Mouse (Mus musculus) liver, embryonic 11.5 days (tissue): ENCODE data around the gene Pnn. TPM values are rescaled to one million over a fixed set of nuclear protein-coding genes. Genes with fewer than 3 reads are reported as not detected.
A peak's percentile ranks its signal among the peaks of the same experiment; 100 is the strongest.

Experiments
- ATAC-seq: fragments of 200-750 bp; cut with Nextera tagmentation; replicated peaks from 2 replicates; pipeline ENCODE4 v1.8.0; 2017; ENCODE audit warnings: moderate number of reproducible peaks, mild to moderate bottlenecking, moderate TSS enrichment, moderate library complexity; ENCODE audit not compliant: low FRiP score
- DNase-seq: peaks from one replicate; pipeline ENCODE4 v3.0.0-alpha.2; 2017; ENCODE audit warnings: low spot score
- H3K27ac ChIP-seq: fragments of 300-500 bp; sonication (generic); 2 replicates; pipeline ENCODE4 v1.5.1; 2014; ENCODE audit warnings: mild to moderate bottlenecking, low read depth, low read length, control low read depth
- H3K27me3 ChIP-seq: fragments of 300-500 bp; sonication (generic); replicated peaks from 2 replicates; pipeline ENCODE4 v1.6.1; 2014; ENCODE audit warnings: low read length, mixed read lengths; ENCODE audit not compliant: control insufficient read depth, insufficient read depth
- H3K36me3 ChIP-seq: fragments of 300-500 bp; sonication (generic); 2 replicates; pipeline ENCODE4 v1.6.1; 2014; ENCODE audit warnings: mild to moderate bottlenecking, low read length, moderate library complexity, mixed read lengths; ENCODE audit not compliant: control insufficient read depth, insufficient read depth
- H3K4me1 ChIP-seq: fragments of 300-500 bp; sonication (generic); replicated peaks from 2 replicates; pipeline ENCODE4 v1.6.1; 2014; ENCODE audit warnings: low read length, mixed read lengths; ENCODE audit not compliant: control insufficient read depth, insufficient read depth
- H3K4me2 ChIP-seq: fragments of 300-500 bp; sonication (generic); 2 replicates; pipeline ENCODE4 v1.6.1; 2014; ENCODE audit warnings: mild to moderate bottlenecking, control low read depth, moderate library complexity
- H3K4me3 ChIP-seq: fragments of 300-500 bp; sonication (generic); 2 replicates; pipeline ENCODE4 v1.5.1; 2014; ENCODE audit warnings: low read depth, low read length, control low read depth
- H3K9ac ChIP-seq: fragments of 300-500 bp; sonication (generic); 2 replicates; pipeline ENCODE4 v1.6.1; 2014; ENCODE audit warnings: low read depth, low read length, control low read depth
- H3K9me3 ChIP-seq: fragments of 300-500 bp; sonication (generic); 2 replicates; pipeline ENCODE4 v1.6.1; 2016; ENCODE audit warnings: low read length, inconsistent platforms, mixed read lengths; ENCODE audit not compliant: control insufficient read depth
- WGBS: fragments of 180-500 bp; shearing (Covaris S2); extraction: QIAGEN DNeasy Blood & Tissue Kit; methylation state at CpG from one replicate; pipeline ENCODE4 v1.1.7; 2014; 5-methylcytosine and 5-hydroxymethylcytosine counted together
- polyA plus RNA-seq: library from polyadenylated mRNA; unstranded; fragments of >200 nt; fragmentation: Nextera tagmentation; extraction: Ambion mirVana; gene quantifications from 2 replicates; pipeline ENCODE4 v1.2.1, GENCODE M21; 2014

Pnn gene
- polyA plus RNA-seq, 1 experiment from 2014 or later: 92.2 TPM

GRCm38 (mm10) chr12:59086171-59086570 is 19.5 kb downstream of the Pnn start:
- Histone ChIP-seq H3K27me3 (no peaks in the 10 kb centered on the region), H3K9me3 (no peaks in the 10 kb centered on the region), H3K4me3 (no peak overlapping the region), H3K9ac (no peak overlapping the region), H3K27ac (no peak overlapping the region), H3K4me1 (no peaks in the 10 kb centered on the region), H3K36me3 (no peaks in the 10 kb centered on the region), H3K4me2 (no peak overlapping the region)
- DNase-seq: no peak
- ATAC-seq: no peak
- WGBS: 83% methylated on average over 5 of the region's 5 CpGs

GRCm38 (mm10) chr12:59093543-59093942 is 26.9 kb downstream of the Pnn start:
- Histone ChIP-seq H3K4me2 (no peak overlapping the region), H3K36me3 (no peaks in the 10 kb centered on the region), H3K27ac (no peak overlapping the region), H3K4me3 (no peak overlapping the region), H3K9me3 (no peaks in the 10 kb centered on the region), H3K9ac (no peak overlapping the region), H3K27me3 (no peaks in the 10 kb centered on the region), H3K4me1 (no peaks in the 10 kb centered on the region)
- DNase-seq (no peak), ATAC-seq (no peak)
- WGBS: 45% methylated on average over 2 of the region's 2 CpGs

GRCm38 (mm10) chr12:59095104-59096025 is 28.7 kb downstream of the Pnn start, which contains the start of gene Mia2:
Gene Mia2 (plus strand): TSS chr12:59095799.
- Histone ChIP-seq H3K36me3 (no peaks in the 10 kb centered on the region), H3K27me3 (no peaks in the 10 kb centered on the region), H3K4me2 (0 out of 2 replicates have a peak within 1 kb of the TSS, but pooled peaks have one; percentile 18), H3K27ac (peak within 1 kb of the TSS; percentile 56; the same call in 1 of the 2 replicates), H3K4me1 (no peaks in the 10 kb centered on the region), H3K4me3 (peak within 1 kb of the TSS; percentile 37), H3K9me3 (no peaks in the 10 kb centered on the region), H3K9ac (peak within 1 kb of the TSS; percentile 28; the same call in 1 of the 2 replicates)
- 78% methylated on average over 19 of the region's 19 CpGs for WGBS
- 0 out of 2 replicates have a peak, but pooled peaks have one; percentile 43 for ATAC-seq
- DNase-seq: no peak

GRCm38 (mm10) chr12:59104771-59105170 is 38.1 kb downstream of the Pnn start:
- no peak overlapping the region for H3K9ac ChIP-seq
- no peak overlapping the region for H3K4me3 ChIP-seq
- no peaks in the 10 kb centered on the region for H3K9me3 ChIP-seq
- H3K4me1 ChIP-seq: no peaks in the 10 kb centered on the region
- no peak overlapping the region for H3K4me2 ChIP-seq
- no peaks in the 10 kb centered on the region for H3K36me3 ChIP-seq
- no peaks in the 10 kb centered on the region for H3K27me3 ChIP-seq
- no peak overlapping the region for H3K27ac ChIP-seq
- ATAC-seq: no peak
- WGBS: 70% methylated on average over 5 of the region's 5 CpGs
- DNase-seq: no peak

GRCm38 (mm10) chr12:59105914-59106313 is 39.2 kb downstream of the Pnn start:
- Histone ChIP-seq H3K27me3 (no peaks in the 10 kb centered on the region), H3K4me1 (no peaks in the 10 kb centered on the region), H3K27ac (no peak overlapping the region), H3K9me3 (no peaks in the 10 kb centered on the region), H3K4me2 (no peak overlapping the region), H3K4me3 (no peak overlapping the region), H3K9ac (no peak overlapping the region), H3K36me3 (no peaks in the 10 kb centered on the region)
- DNase-seq (no peak), ATAC-seq (no peak)
- WGBS: 89% methylated on average over 6 of the region's 6 CpGs

- DNase-seq (no peak), ATAC-seq (no peak)
- WGBS: 90% methylated on average over 5 of the region's 5 CpGs
- Histone ChIP-seq H3K27me3 (no peaks in the 10 kb centered on the region), H3K4me3 (no peak overlapping the region), H3K9me3 (no peaks in the 10 kb centered on the region), H3K4me1 (no peaks in the 10 kb centered on the region), H3K27ac (no peak overlapping the region), H3K36me3 (no peaks in the 10 kb centered on the region), H3K9ac (no peak overlapping the region), H3K4me2 (no peak overlapping the region)
These were observed 39.8 kb downstream of the Pnn start for GRCm38 (mm10) chr12:59106491-59106890.

- Histone ChIP-seq H3K36me3 (no peaks in the 10 kb centered on the region), H3K27me3 (no peaks in the 10 kb centered on the region), H3K27ac (no peak overlapping the region), H3K9ac (no peak overlapping the region), H3K4me1 (no peaks in the 10 kb centered on the region), H3K4me2 (no peak overlapping the region), H3K4me3 (no peak overlapping the region), H3K9me3 (no peaks in the 10 kb centered on the region)
- WGBS: 77% methylated on average over 4 of the region's 4 CpGs
- DNase-seq (no peak), ATAC-seq (no peak)
These were observed 41.2 kb downstream of the Pnn start for GRCm38 (mm10) chr12:59107926-59108325.

GRCm38 (mm10) chr12:59117184-59117583 is 50.5 kb downstream of the Pnn start:
- no peak overlapping the region for H3K9ac ChIP-seq
- H3K4me2 ChIP-seq: no peak overlapping the region
- no peak overlapping the region for H3K4me3 ChIP-seq
- no peak overlapping the region for H3K27ac ChIP-seq
- no peaks in the 10 kb centered on the region for H3K4me1 ChIP-seq
- no peaks in the 10 kb centered on the region for H3K36me3 ChIP-seq
- WGBS: 80% methylated on average over 3 of the region's 3 CpGs
- ATAC-seq: no peak
- H3K9me3 ChIP-seq: no peaks in the 10 kb centered on the region
- no peak for DNase-seq
- H3K27me3 ChIP-seq: no peaks in the 10 kb centered on the region
